Mouse (Mus musculus) gastrocnemius, postnatal 4 days (tissue): ENCODE measurements around the gene A930018P22Rik. TPM values are rescaled to one million over a fixed set of nuclear protein-coding genes. Genes with fewer than 3 reads are reported as not detected.
"Not testable (repeated sequence)": the region's sequence is repeated elsewhere in the genome, so short reads cannot be mapped to it uniquely, and the experiment has no call there.

Experiments
- DNase-seq, 2 experiments: peaks; one replicate each; pipeline ENCODE4 v3.0.0; 2021 to 2022; ENCODE audit warnings: low spot score in 2 of 2, mixed read lengths in 2 of 2
- total RNA-seq, 2 experiments: library from RNA; stranded (reverse); gene quantifications; 2 replicates each; pipeline ENCODE4 v1.2.3; 2021

Gene A930018P22Rik
- total RNA-seq, 2 experiments from 2014 or later = 1.3 to 2.6 TPM

- DNase-seq = not testable (repeated sequence)
These were observed 5.4 kb upstream of the A930018P22Rik start for GRCm38 (mm10) chr2:104117173-104117572.

GRCm38 (mm10) chr2:104119097-104119496 lies 3.5 kb upstream of the A930018P22Rik start:
- no peak for DNase-seq

GRCm38 (mm10) chr2:104120312-104120711 lies 2.3 kb upstream of the A930018P22Rik start:
- DNase-seq = no peak

GRCm38 (mm10) chr2:104121681-104122504 lies 676 bp upstream of the A930018P22Rik start:
- DNase-seq = no peak

GRCm38 (mm10) chr2:104123540-104123939 lies 971 bp downstream of the A930018P22Rik start:
- no peak for DNase-seq

- DNase-seq = no peak
These were observed 1.5 kb downstream of the A930018P22Rik start for GRCm38 (mm10) chr2:104124071-104124470.

- DNase-seq = no peak
These were observed 6.4 kb downstream of the A930018P22Rik start for GRCm38 (mm10) chr2:104128803-104129531.

- no peak for DNase-seq
These were observed 7.6 kb downstream of the A930018P22Rik start for GRCm38 (mm10) chr2:104130165-104130564.

- peak in 1 of 2 experiments; percentile 41 for DNase-seq
These were observed 8.4 kb downstream of the A930018P22Rik start for GRCm38 (mm10) chr2:104130969-104131368.

- no peak for DNase-seq
These were observed 9.8 kb downstream of the A930018P22Rik start for GRCm38 (mm10) chr2:104132266-104132859.

- DNase-seq = no peak
These were observed 10.7 kb downstream of the A930018P22Rik start for GRCm38 (mm10) chr2:104133042-104133810.

- DNase-seq = peak in 1 of 2 experiments; percentile 55
These were observed 11.8 kb downstream of the A930018P22Rik start for GRCm38 (mm10) chr2:104134150-104135056.

- no peak for DNase-seq
These were observed 13.4 kb downstream of the A930018P22Rik start for GRCm38 (mm10) chr2:104135920-104136319.

- DNase-seq = no peak
These were observed 19.6 kb downstream of the A930018P22Rik start for GRCm38 (mm10) chr2:104142140-104142539.

- DNase-seq = no peak
These were observed 21.4 kb downstream of the A930018P22Rik start for GRCm38 (mm10) chr2:104144004-104144403.

- DNase-seq = no peak
These were observed 23.4 kb downstream of the A930018P22Rik start for GRCm38 (mm10) chr2:104145983-104146382.

- DNase-seq = no peak
These were observed 25.5 kb downstream of the A930018P22Rik start for GRCm38 (mm10) chr2:104147910-104148561.

- DNase-seq = no peak
These were observed 28.2 kb downstream of the A930018P22Rik start for GRCm38 (mm10) chr2:104150608-104151397.

GRCm38 (mm10) chr2:104153345-104153744 lies 30.8 kb downstream of the A930018P22Rik start:
- no peak for DNase-seq
